Mouse (Mus musculus): Measurements from ENCODE around the gene Mtss1l. TPM values are rescaled to one million over a fixed set of nuclear protein-coding genes. Genes with fewer than 3 reads are reported as not detected.

Gene Mtss1l
- polyA plus RNA-seq, 1 experiment from 2014 or later = 25.7 TPM

GRCm38 (mm10) chr8:110749500-110750170, 28.4 kb downstream of the Mtss1l start:
- no peak for ATAC-seq (ENCODE audit: low FRiP score, low read depth)
- WGBS = 66% methylated on average over 10 of the region's 10 CpGs
- H3K27me3 ChIP-seq (replicated peaks) = no peaks in the 10 kb centered on the region
- no peaks in the 10 kb centered on the region for H3K36me3 ChIP-seq
- H3K4me1 ChIP-seq = no peaks in the 10 kb centered on the region
- H3K4me2 ChIP-seq (replicated peaks) = no peak overlapping the region
- H3K27ac ChIP-seq = no peak overlapping the region
- no peak overlapping the region for H3K4me3 ChIP-seq
- no peaks in the 10 kb centered on the region for H3K9me3 ChIP-seq
- no peak overlapping the region for H3K9ac ChIP-seq

- H3K4me2 ChIP-seq (replicated peaks) = no peak overlapping the region
- 50% methylated on average over 13 of the region's 13 CpGs for WGBS
Measured at GRCm38 (mm10) chr8:110750269-110750668, 29.0 kb downstream of the Mtss1l start.

GRCm38 (mm10) chr8:110751490-110751889, 30.2 kb downstream of the Mtss1l start:
- 90% methylated on average over 5 of the region's 5 CpGs for WGBS
- H3K9ac ChIP-seq = no peak overlapping the region
- no peaks in the 10 kb centered on the region for H3K9me3 ChIP-seq
- no peak overlapping the region for H3K4me2 ChIP-seq (replicated peaks)
- no peak for ATAC-seq (ENCODE audit: low FRiP score, low read depth)
- 0 out of 2 replicates have a peak, but pooled peaks cover 3% of the 10 kb centered on the region for H3K4me1 ChIP-seq
- H3K27me3 ChIP-seq (replicated peaks) = no peaks in the 10 kb centered on the region
- H3K4me3 ChIP-seq = no peak overlapping the region
- no peaks in the 10 kb centered on the region for H3K36me3 ChIP-seq
- no peak overlapping the region for H3K27ac ChIP-seq

More at GRCm38 (mm10) chr8:110750269-110750668, 29.0 kb downstream of the Mtss1l start:
- Histone ChIP-seq H3K4me3 (no peak overlapping the region), H3K9ac (no peak overlapping the region), H3K36me3 (no peaks in the 10 kb centered on the region), H3K4me1 (0 out of 2 replicates have a peak, but pooled peaks cover 3% of the 10 kb centered on the region), H3K27ac (no peak overlapping the region), H3K27me3 (replicated peaks) (no peaks in the 10 kb centered on the region), H3K9me3 (no peaks in the 10 kb centered on the region)
- no peak for ATAC-seq (ENCODE audit: low FRiP score, low read depth)

- Histone ChIP-seq H3K36me3 (no peaks in the 10 kb centered on the region), H3K9ac (no peak overlapping the region), H3K4me1 (0 out of 2 replicates have a peak, but pooled peaks cover 3% of the 10 kb centered on the region), H3K4me2 (replicated peaks) (no peak overlapping the region), H3K27me3 (replicated peaks) (no peaks in the 10 kb centered on the region), H3K27ac (no peak overlapping the region), H3K4me3 (no peak overlapping the region), H3K9me3 (no peaks in the 10 kb centered on the region)
- 52% methylated on average over 4 of the region's 4 CpGs for WGBS
- ATAC-seq (ENCODE audit: low FRiP score, low read depth) = no peak
Measured at GRCm38 (mm10) chr8:110754713-110755112, 33.4 kb downstream of the Mtss1l start.

GRCm38 (mm10) chr8:110755511-110756170, 34.4 kb downstream of the Mtss1l start:
- H3K27me3 ChIP-seq (replicated peaks) = no peaks in the 10 kb centered on the region
- no peak for ATAC-seq (ENCODE audit: low FRiP score, low read depth)
- 0 out of 2 replicates have a peak, but pooled peaks cover 3% of the 10 kb centered on the region for H3K4me1 ChIP-seq
- H3K4me3 ChIP-seq = no peak overlapping the region
- H3K9ac ChIP-seq = no peak overlapping the region
- H3K4me2 ChIP-seq (replicated peaks) = no peak overlapping the region
- no peaks in the 10 kb centered on the region for H3K9me3 ChIP-seq
- H3K36me3 ChIP-seq = no peaks in the 10 kb centered on the region
- 60% methylated on average over 15 of the region's 15 CpGs for WGBS
- no peak overlapping the region for H3K27ac ChIP-seq

GRCm38 (mm10) chr8:110756196-110756595, 34.9 kb downstream of the Mtss1l start:
- no peaks in the 10 kb centered on the region for H3K27me3 ChIP-seq (replicated peaks)
- H3K4me3 ChIP-seq = no peak overlapping the region
- H3K36me3 ChIP-seq = no peaks in the 10 kb centered on the region
- 87% methylated on average over 5 of the region's 5 CpGs for WGBS
- H3K4me1 ChIP-seq = 0 out of 2 replicates have a peak, but pooled peaks cover 3% of the 10 kb centered on the region
- H3K27ac ChIP-seq = no peak overlapping the region
- no peak overlapping the region for H3K9ac ChIP-seq
- no peak overlapping the region for H3K4me2 ChIP-seq (replicated peaks)
- H3K9me3 ChIP-seq = no peaks in the 10 kb centered on the region
- no peak for ATAC-seq (ENCODE audit: low FRiP score, low read depth)

- Histone ChIP-seq H3K4me1 (no peaks in the 10 kb centered on the region), H3K36me3 (no peaks in the 10 kb centered on the region), H3K4me3 (no peak overlapping the region), H3K4me2 (replicated peaks) (no peak overlapping the region), H3K9me3 (no peaks in the 10 kb centered on the region), H3K9ac (no peak overlapping the region), H3K27ac (no peak overlapping the region), H3K27me3 (replicated peaks) (no peaks in the 10 kb centered on the region)
- ATAC-seq (ENCODE audit: low FRiP score, low read depth) = no peak
- WGBS = 80% methylated on average over 7 of the region's 7 CpGs
Measured at GRCm38 (mm10) chr8:110760280-110760940, 39.1 kb downstream of the Mtss1l start.

- H3K27me3 ChIP-seq (replicated peaks) = no peaks in the 10 kb centered on the region
- WGBS = 64% methylated on average over 5 of the region's 5 CpGs
- no peaks in the 10 kb centered on the region for H3K4me1 ChIP-seq
- H3K27ac ChIP-seq = no peak overlapping the region
- no peak overlapping the region for H3K4me2 ChIP-seq (replicated peaks)
- no peak overlapping the region for H3K9ac ChIP-seq
- no peak overlapping the region for H3K4me3 ChIP-seq
- no peaks in the 10 kb centered on the region for H3K9me3 ChIP-seq
- ATAC-seq (ENCODE audit: low FRiP score, low read depth) = no peak
- H3K36me3 ChIP-seq = no peaks in the 10 kb centered on the region
Measured at GRCm38 (mm10) chr8:110761185-110761584, 39.9 kb downstream of the Mtss1l start.

GRCm38 (mm10) chr8:110761988-110762387, 40.7 kb downstream of the Mtss1l start:
- no peak overlapping the region for H3K4me2 ChIP-seq (replicated peaks)
- H3K9ac ChIP-seq = no peak overlapping the region
- H3K4me3 ChIP-seq = no peak overlapping the region
- H3K27me3 ChIP-seq (replicated peaks) = no peaks in the 10 kb centered on the region
- ATAC-seq (ENCODE audit: low FRiP score, low read depth) = no peak
- no peaks in the 10 kb centered on the region for H3K4me1 ChIP-seq
- H3K36me3 ChIP-seq = no peaks in the 10 kb centered on the region
- WGBS = 67% methylated on average over 6 of the region's 6 CpGs
- H3K27ac ChIP-seq = no peak overlapping the region
- no peaks in the 10 kb centered on the region for H3K9me3 ChIP-seq

GRCm38 (mm10) chr8:110764671-110765070, 43.4 kb downstream of the Mtss1l start:
- H3K27me3 ChIP-seq (replicated peaks) = no peaks in the 10 kb centered on the region
- no peak for ATAC-seq (ENCODE audit: low FRiP score, low read depth)
- WGBS = 61% methylated on average over 3 of the region's 3 CpGs

GRCm38 (mm10) chr8:110767261-110767660, 46.0 kb downstream of the Mtss1l start:
- 84% methylated on average over 6 of the region's 6 CpGs for WGBS
- Histone ChIP-seq H3K4me2 (replicated peaks) (no peak overlapping the region), H3K4me3 (no peak overlapping the region), H3K9ac (no peak overlapping the region), H3K9me3 (no peaks in the 10 kb centered on the region), H3K27ac (no peak overlapping the region), H3K36me3 (no peaks in the 10 kb centered on the region), H3K27me3 (replicated peaks) (no peaks in the 10 kb centered on the region), H3K4me1 (no peaks in the 10 kb centered on the region)
- ATAC-seq (ENCODE audit: low FRiP score, low read depth) = no peak

More at GRCm38 (mm10) chr8:110764671-110765070, 43.4 kb downstream of the Mtss1l start:
- Histone ChIP-seq H3K4me3 (no peak overlapping the region), H3K27ac (no peak overlapping the region), H3K9ac (no peak overlapping the region), H3K4me2 (replicated peaks) (no peak overlapping the region), H3K9me3 (no peaks in the 10 kb centered on the region), H3K36me3 (no peaks in the 10 kb centered on the region), H3K4me1 (no peaks in the 10 kb centered on the region)

- Histone ChIP-seq H3K27me3 (replicated peaks) (no peaks in the 10 kb centered on the region), H3K27ac (no peak overlapping the region), H3K9ac (no peak overlapping the region), H3K4me1 (no peaks in the 10 kb centered on the region), H3K4me3 (no peak overlapping the region), H3K9me3 (no peaks in the 10 kb centered on the region), H3K4me2 (replicated peaks) (no peak overlapping the region), H3K36me3 (no peaks in the 10 kb centered on the region)
- 85% methylated on average over 7 of the region's 7 CpGs for WGBS
- ATAC-seq (ENCODE audit: low FRiP score, low read depth) = no peak
Measured at GRCm38 (mm10) chr8:110772452-110772851, 51.2 kb downstream of the Mtss1l start.

All from neural tube, embryonic 12.5 days (tissue).